Mouse (Mus musculus): ENCODE data around the gene Nt5c1a.

DNA sequence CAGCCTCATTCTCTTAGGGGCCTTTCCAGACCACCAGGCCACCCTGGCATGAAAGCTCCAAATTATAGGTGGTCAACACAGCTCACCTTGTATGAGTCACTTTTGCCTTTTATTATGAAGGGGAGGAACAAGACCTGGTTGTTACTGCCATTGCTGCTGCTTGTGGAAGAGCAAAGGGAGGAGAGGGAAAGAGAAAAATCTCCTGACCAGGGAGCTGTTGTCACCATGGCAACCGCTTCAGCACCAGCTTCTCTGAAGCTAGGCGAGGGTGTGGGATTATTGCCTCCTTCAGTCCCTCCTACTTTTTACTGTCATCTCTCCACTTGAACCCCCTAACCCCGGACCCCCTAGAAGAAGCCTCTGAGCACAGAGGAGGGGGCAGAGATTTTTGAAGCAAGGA, 16.5 kb upstream of the Nt5c1a start:
- TF ChIP-seq CTCF (IDR thresholded peaks at IDR 0.05) (no peak), EP300 (IDR thresholded peaks at IDR 0.05) (no peak)

All from lung, postnatal 0 days (tissue).